Mouse (Mus musculus): ENCODE data around the gene Oxsm.

- TF ChIP-seq CTCF (IDR thresholded peaks at IDR 0.05; ENCODE audit: low read depth, low read length) (no peak), EP300 (IDR thresholded peaks at IDR 0.05; ENCODE audit: insufficient read depth, low read depth, low read length) (no peak)
Observed at GRCm38 (mm10) chr14:16230581-16230980, 19.0 kb downstream of the Oxsm start.

Measured in ES-Bruce4 (cell line).